Mouse (Mus musculus): ENCODE results near the gene Fnip2.

DNA sequence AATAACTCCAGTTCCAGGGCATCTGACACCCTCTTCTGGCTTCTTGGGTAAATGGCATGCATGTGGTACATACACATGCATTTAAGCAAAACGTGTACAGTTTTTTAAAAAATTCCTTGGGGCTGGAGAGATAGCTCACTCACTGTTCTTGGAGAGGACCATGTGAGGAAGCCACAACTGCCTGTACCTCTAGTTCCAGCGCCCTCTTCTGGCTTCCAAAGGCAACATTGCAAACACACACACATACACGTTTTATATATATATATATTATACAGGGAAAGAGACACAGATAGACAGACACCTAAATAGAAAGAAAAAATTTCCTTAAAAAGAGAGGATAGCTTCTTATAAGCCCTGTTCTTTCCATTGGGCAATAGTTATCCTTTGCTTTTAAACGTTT lies 123.7 kb downstream of the Fnip2 start:
- TF ChIP-seq POLR2A (IDR thresholded peaks at IDR 0.05; ENCODE audit: low read depth, low read length) (no peak), CTCF (IDR thresholded peaks at IDR 0.05; ENCODE audit: borderline replicate concordance, insufficient read depth, low read length) (no peak)

Measured in embryonic fibroblast, embryonic 13.5 days (primary cell).